Mouse (Mus musculus): ENCODE results near the gene Aprt. TPM values are rescaled to one million over a fixed set of nuclear protein-coding genes. Genes with fewer than 3 reads are reported as not detected.

Gene Aprt
- polyA plus RNA-seq, 1 experiment from 2014 or later = 279 TPM

GRCm38 (mm10) chr8:122529159-122529558 is 47.5 kb downstream of the Aprt start:
- no peak for ATAC-seq (ENCODE audit: low read depth)
- H3K27me3 ChIP-seq (ENCODE audit: control insufficient read depth, insufficient read depth, low read depth, low read length) = no peaks in the 10 kb centered on the region
- H3K9ac ChIP-seq (ENCODE audit: low read length) = no peak overlapping the region
- no peak overlapping the region for H3K4me2 ChIP-seq (ENCODE audit: low read depth, low read length)
- WGBS = 86% methylated on average over 4 of the region's 4 CpGs
- no peak overlapping the region for H3K4me3 ChIP-seq (ENCODE audit: low read length)
- H3K36me3 ChIP-seq (ENCODE audit: control insufficient read depth, insufficient read depth, low read length) = no peaks in the 10 kb centered on the region
- no peak overlapping the region for H3K27ac ChIP-seq (ENCODE audit: low read length)
- no peaks in the 10 kb centered on the region for H3K9me3 ChIP-seq (ENCODE audit: control insufficient read depth, low read length)
- peaks cover 40% of the 10 kb centered on the region for H3K4me1 ChIP-seq (replicated peaks; ENCODE audit: control insufficient read depth, insufficient read depth, low read length)

GRCm38 (mm10) chr8:122527937-122528336 is 48.8 kb downstream of the Aprt start:
- Histone ChIP-seq H3K27ac (ENCODE audit: low read length) (no peak overlapping the region), H3K4me2 (ENCODE audit: low read depth, low read length) (no peak overlapping the region), H3K27me3 (ENCODE audit: control insufficient read depth, insufficient read depth, low read depth, low read length) (no peaks in the 10 kb centered on the region), H3K4me1 (replicated peaks; ENCODE audit: control insufficient read depth, insufficient read depth, low read length) (peaks cover 52% of the 10 kb centered on the region), H3K36me3 (ENCODE audit: control insufficient read depth, insufficient read depth, low read length) (no peaks in the 10 kb centered on the region), H3K4me3 (ENCODE audit: low read length) (no peak overlapping the region), H3K9ac (ENCODE audit: low read length) (no peak overlapping the region), H3K9me3 (ENCODE audit: control insufficient read depth, low read length) (no peaks in the 10 kb centered on the region)
- no peak for ATAC-seq (ENCODE audit: low read depth)
- WGBS = 81% methylated on average over 3 of the region's 3 CpGs

GRCm38 (mm10) chr8:122526526-122527170 is 50.1 kb downstream of the Aprt start:
- peak overlapping the region; percentile 39; the same call in 1 of the 2 replicates for H3K9ac ChIP-seq (ENCODE audit: low read length)
- H3K27ac ChIP-seq (ENCODE audit: low read length) = peak overlapping the region; percentile 87
- no peaks in the 10 kb centered on the region for H3K27me3 ChIP-seq (ENCODE audit: control insufficient read depth, insufficient read depth, low read depth, low read length)
- H3K4me2 ChIP-seq (ENCODE audit: low read depth, low read length) = no peak overlapping the region
- peak; percentile 77 for ATAC-seq (ENCODE audit: low read depth)
- peaks cover 57% of the 10 kb centered on the region for H3K4me1 ChIP-seq (replicated peaks; ENCODE audit: control insufficient read depth, insufficient read depth, low read length)
- H3K36me3 ChIP-seq (ENCODE audit: control insufficient read depth, insufficient read depth, low read length) = no peaks in the 10 kb centered on the region
- H3K9me3 ChIP-seq (ENCODE audit: control insufficient read depth, low read length) = no peaks in the 10 kb centered on the region
- 29% methylated on average over 7 of the region's 7 CpGs for WGBS
- H3K4me3 ChIP-seq (ENCODE audit: low read length) = no peak overlapping the region

- no peaks in the 10 kb centered on the region for H3K9me3 ChIP-seq (ENCODE audit: control insufficient read depth, low read length)
- 37% methylated on average over 3 of the region's 3 CpGs for WGBS
- no peak overlapping the region for H3K4me2 ChIP-seq (ENCODE audit: low read depth, low read length)
- H3K4me1 ChIP-seq (replicated peaks; ENCODE audit: control insufficient read depth, insufficient read depth, low read length) = peaks cover 54% of the 10 kb centered on the region
- H3K9ac ChIP-seq (ENCODE audit: low read length) = peak overlapping the region; percentile 29; the same call in 1 of the 2 replicates
- H3K27ac ChIP-seq (ENCODE audit: low read length) = peak overlapping the region; percentile 87
- H3K27me3 ChIP-seq (ENCODE audit: control insufficient read depth, insufficient read depth, low read depth, low read length) = no peaks in the 10 kb centered on the region
- peak; percentile 5; the same call in 1 of the 2 replicates for ATAC-seq (ENCODE audit: low read depth)
- no peak overlapping the region for H3K4me3 ChIP-seq (ENCODE audit: low read length)
- no peaks in the 10 kb centered on the region for H3K36me3 ChIP-seq (ENCODE audit: control insufficient read depth, insufficient read depth, low read length)
Measured at GRCm38 (mm10) chr8:122526084-122526483, 50.6 kb downstream of the Aprt start.

GRCm38 (mm10) chr8:122525004-122525403 is 51.7 kb downstream of the Aprt start:
- no peak overlapping the region for H3K27ac ChIP-seq (ENCODE audit: low read length)
- ATAC-seq (ENCODE audit: low read depth) = no peak

More at GRCm38 (mm10) chr8:122525004-122525403, 51.7 kb downstream of the Aprt start:
- H3K4me1 ChIP-seq (replicated peaks; ENCODE audit: control insufficient read depth, insufficient read depth, low read length) = peaks cover 61% of the 10 kb centered on the region
- H3K4me2 ChIP-seq (ENCODE audit: low read depth, low read length) = no peak overlapping the region
- 66% methylated on average over 6 of the region's 6 CpGs for WGBS
- H3K36me3 ChIP-seq (ENCODE audit: control insufficient read depth, insufficient read depth, low read length) = no peaks in the 10 kb centered on the region
- H3K9ac ChIP-seq (ENCODE audit: low read length) = no peak overlapping the region
- H3K4me3 ChIP-seq (ENCODE audit: low read length) = no peak overlapping the region
- H3K27me3 ChIP-seq (ENCODE audit: control insufficient read depth, insufficient read depth, low read depth, low read length) = no peaks in the 10 kb centered on the region
- H3K9me3 ChIP-seq (ENCODE audit: control insufficient read depth, low read length) = no peaks in the 10 kb centered on the region

Small RNA genes within 50 kb of the gene (microRNA-seq; reads per million reads assigned to microRNA genes)
- gene Mir6396 = not detected

Other genes with a start within 250 kb of the Aprt start
- gene Trhr2, start 216.2 kb downstream of the Aprt start, polyA plus RNA-seq (2015; fragmentation: Nextera tagmentation; extraction: Ambion mirVana) = not detected in 2 replicates
- 37.3 and 41.3 TPM in 2 replicates for gene Zc3h18, start 200.3 kb downstream of the Aprt start, polyA plus RNA-seq (2015; fragmentation: Nextera tagmentation; extraction: Ambion mirVana)
- gene Il17c, start 154.9 kb downstream of the Aprt start, polyA plus RNA-seq (2015; fragmentation: Nextera tagmentation; extraction: Ambion mirVana) = not detected in 2 replicates
- gene Cyba, start 144.0 kb downstream of the Aprt start, polyA plus RNA-seq (2015; fragmentation: Nextera tagmentation; extraction: Ambion mirVana) = 219 and 241 TPM in 2 replicates
- gene Mvd, start 133.5 kb downstream of the Aprt start, polyA plus RNA-seq (2015; fragmentation: Nextera tagmentation; extraction: Ambion mirVana) = 19.8 and 20.6 TPM in 2 replicates
- gene Snai3, start 116.2 kb downstream of the Aprt start, polyA plus RNA-seq (2015; fragmentation: Nextera tagmentation; extraction: Ambion mirVana) = 1.3 and 1.5 TPM in 2 replicates
- gene Rnf166, start 100.8 kb downstream of the Aprt start, polyA plus RNA-seq (2015; fragmentation: Nextera tagmentation; extraction: Ambion mirVana) = 38.1 and 40.1 TPM in 2 replicates
- gene Ctu2, start 100.8 kb downstream of the Aprt start, polyA plus RNA-seq (2015; fragmentation: Nextera tagmentation; extraction: Ambion mirVana) = 34.7 and 36.9 TPM in 2 replicates
- gene Piezo1, start 25.6 kb downstream of the Aprt start, polyA plus RNA-seq (2015; fragmentation: Nextera tagmentation; extraction: Ambion mirVana) = 23.3 and 30.0 TPM in 2 replicates
- 39.1 and 41.1 TPM in 2 replicates for gene Cdt1, start 8.9 kb downstream of the Aprt start, polyA plus RNA-seq (2015; fragmentation: Nextera tagmentation; extraction: Ambion mirVana)
- gene Galns, start 34.6 kb upstream of the Aprt start, polyA plus RNA-seq (2015; fragmentation: Nextera tagmentation; extraction: Ambion mirVana) = 15.0 and 15.2 TPM in 2 replicates
- 48.0 and 62.6 TPM in 2 replicates for gene Trappc2l, start 34.7 kb upstream of the Aprt start, polyA plus RNA-seq (2015; fragmentation: Nextera tagmentation; extraction: Ambion mirVana)
- not detected in 2 replicates for gene Pabpn1l, start 45.8 kb upstream of the Aprt start, polyA plus RNA-seq (2015; fragmentation: Nextera tagmentation; extraction: Ambion mirVana)
- gene Cbfa2t3, start 122.2 kb upstream of the Aprt start, polyA plus RNA-seq (2015; fragmentation: Nextera tagmentation; extraction: Ambion mirVana) = 5.8 and 6.8 TPM in 2 replicates
- 17.0 and 17.1 TPM in 2 replicates for gene Acsf3, start 198.6 kb upstream of the Aprt start, polyA plus RNA-seq (2015; fragmentation: Nextera tagmentation; extraction: Ambion mirVana)

Data from lung, embryonic 16.5 days (tissue).